Mouse (Mus musculus): ENCODE results near the gene Tcp1. TPM values are rescaled to one million over a fixed set of nuclear protein-coding genes. Genes with fewer than 3 reads are reported as not detected.
"Not testable (repeated sequence)": the region's sequence is repeated elsewhere in the genome, so short reads cannot be mapped to it uniquely, and the experiment has no call there.

Tcp1 gene
- polyA plus RNA-seq, 1 experiment from 2014 or later = 353 TPM

GRCm38 (mm10) chr17:12915881-12916583 lies 531 bp downstream of the Tcp1 start, which contains the start of gene Mrpl18:
Mrpl18 (minus strand) TSS chr17:12916345.
- Histone ChIP-seq H3K36me3 (ENCODE audit: control insufficient read depth, insufficient read depth, low read length) (peaks cover 68% of the 10 kb centered on the region), H3K4me1 (ENCODE audit: control insufficient read depth in 2 of 2, insufficient read depth in 2 of 2, low read length in 2 of 2) (peaks cover 0 to 9% of the 10 kb centered on the region in 2 experiments; a peak in 2 of 4 replicates)
- WGBS = under 1% methylated on average over 56 of the region's 56 CpGs

GRCm38 (mm10) chr17:12916588-12917380 lies 1.3 kb downstream of the Tcp1 start:
- Histone ChIP-seq H3K36me3 (ENCODE audit: control insufficient read depth, insufficient read depth, low read length) (peaks cover 68% of the 10 kb centered on the region), H3K4me2 (ENCODE audit: low read length) (peak overlapping the region; percentile 84), H3K4me1 (ENCODE audit: control insufficient read depth in 2 of 2, insufficient read depth in 2 of 2, low read length in 2 of 2) (peaks cover 0 to 9% of the 10 kb centered on the region in 2 experiments; a peak in 2 of 4 replicates), H3K9me3 (ENCODE audit: control insufficient read depth, low read length) (no peaks in the 10 kb centered on the region), H3K27ac (replicated peaks in 1 of 2; ENCODE audit: control insufficient read depth in 1 of 2, insufficient read depth in 1 of 2, low read depth in 2 of 2, low read length in 2 of 2) (peak overlapping the region; percentile 92 to 94), H3K4me3 (ENCODE audit: control insufficient read depth in 1 of 2, insufficient read depth in 1 of 2, low read depth in 1 of 2, low read length in 2 of 2) (peak overlapping the region; percentile 96 to 97), H3K9ac (ENCODE audit: low read length) (peak overlapping the region; percentile 99), H3K27me3 (ENCODE audit: control insufficient read depth, insufficient read depth, low read length) (no peaks in the 10 kb centered on the region)
- ATAC-seq (ENCODE audit: insufficient number of reproducible peaks, insufficient read depth, low FRiP score, low read depth) = peak; percentile 49
- under 1% methylated on average over 40 of the region's 40 CpGs for WGBS

More at GRCm38 (mm10) chr17:12915881-12916583, 531 bp downstream of the Tcp1 start, which contains the start of gene Mrpl18:
- peak within 1 kb of the TSS; percentile 92 to 94 for H3K27ac ChIP-seq (replicated peaks in 1 of 2; ENCODE audit: control insufficient read depth in 1 of 2, insufficient read depth in 1 of 2, low read depth in 2 of 2, low read length in 2 of 2)
- no peaks in the 10 kb centered on the region for H3K27me3 ChIP-seq (ENCODE audit: control insufficient read depth, insufficient read depth, low read length)
- H3K9me3 ChIP-seq (ENCODE audit: control insufficient read depth, low read length) = no peaks in the 10 kb centered on the region
- ATAC-seq (ENCODE audit: insufficient number of reproducible peaks, insufficient read depth, low FRiP score, low read depth) = peak; percentile 99
- H3K9ac ChIP-seq (ENCODE audit: low read length) = peak within 1 kb of the TSS; percentile 99
- H3K4me2 ChIP-seq (ENCODE audit: low read length) = peak within 1 kb of the TSS; percentile 84
- H3K4me3 ChIP-seq (ENCODE audit: control insufficient read depth in 1 of 2, insufficient read depth in 1 of 2, low read depth in 1 of 2, low read length in 2 of 2) = peak within 1 kb of the TSS; percentile 96 to 97

GRCm38 (mm10) chr17:12921073-12921472 lies 5.6 kb downstream of the Tcp1 start:
- Histone ChIP-seq H3K9me3 (ENCODE audit: control insufficient read depth, low read length) (no peaks in the 10 kb centered on the region), H3K27ac (replicated peaks in 1 of 2; ENCODE audit: control insufficient read depth in 1 of 2, insufficient read depth in 1 of 2, low read depth in 2 of 2, low read length in 2 of 2) (no peak overlapping the region), H3K9ac (ENCODE audit: low read length) (no peak overlapping the region), H3K4me3 (ENCODE audit: control insufficient read depth in 1 of 2, insufficient read depth in 1 of 2, low read depth in 1 of 2, low read length in 2 of 2) (no peak overlapping the region), H3K36me3 (ENCODE audit: control insufficient read depth, insufficient read depth, low read length) (peaks cover 80% of the 10 kb centered on the region), H3K4me2 (ENCODE audit: low read length) (no peak overlapping the region), H3K4me1 (ENCODE audit: control insufficient read depth in 2 of 2, insufficient read depth in 2 of 2, low read length in 2 of 2) (peaks cover 0 to 7% of the 10 kb centered on the region in 2 experiments; a peak in 2 of 4 replicates), H3K27me3 (ENCODE audit: control insufficient read depth, insufficient read depth, low read length) (no peaks in the 10 kb centered on the region)
- 94% methylated on average over 1 of the region's 1 CpGs for WGBS
- ATAC-seq (ENCODE audit: insufficient number of reproducible peaks, insufficient read depth, low FRiP score, low read depth) = no peak

- no peak overlapping the region for H3K9ac ChIP-seq (ENCODE audit: low read length)
- H3K4me1 ChIP-seq (ENCODE audit: control insufficient read depth in 2 of 2, insufficient read depth in 2 of 2, low read length in 2 of 2) = no peaks in the 10 kb centered on the region
- no peak for ATAC-seq (ENCODE audit: insufficient number of reproducible peaks, insufficient read depth, low FRiP score, low read depth)
- H3K36me3 ChIP-seq (ENCODE audit: control insufficient read depth, insufficient read depth, low read length) = peaks cover 68% of the 10 kb centered on the region
- no peak overlapping the region for H3K4me3 ChIP-seq (ENCODE audit: control insufficient read depth in 1 of 2, insufficient read depth in 1 of 2, low read depth in 1 of 2, low read length in 2 of 2)
- 78% methylated on average over 3 of the region's 3 CpGs for WGBS
- no peaks in the 10 kb centered on the region for H3K9me3 ChIP-seq (ENCODE audit: control insufficient read depth, low read length)
- no peak overlapping the region for H3K4me2 ChIP-seq (ENCODE audit: low read length)
- H3K27me3 ChIP-seq (ENCODE audit: control insufficient read depth, insufficient read depth, low read length) = no peaks in the 10 kb centered on the region
- no peak overlapping the region for H3K27ac ChIP-seq (replicated peaks in 1 of 2; ENCODE audit: control insufficient read depth in 1 of 2, insufficient read depth in 1 of 2, low read depth in 2 of 2, low read length in 2 of 2)
Measured at GRCm38 (mm10) chr17:12925001-12925400, 9.5 kb downstream of the Tcp1 start.

GRCm38 (mm10) chr17:12925703-12926180 lies 10.2 kb downstream of the Tcp1 start:
- peaks cover 60% of the 10 kb centered on the region for H3K36me3 ChIP-seq (ENCODE audit: control insufficient read depth, insufficient read depth, low read length)
- no peak for ATAC-seq (ENCODE audit: insufficient number of reproducible peaks, insufficient read depth, low FRiP score, low read depth)
- WGBS = 91% methylated on average over 8 of the region's 8 CpGs

GRCm38 (mm10) chr17:12931576-12931975 lies 16.1 kb downstream of the Tcp1 start:
- H3K4me2 ChIP-seq (ENCODE audit: low read length); H3K36me3 ChIP-seq (ENCODE audit: control insufficient read depth, insufficient read depth, low read length); H3K4me1 ChIP-seq (ENCODE audit: control insufficient read depth in 2 of 2, insufficient read depth in 2 of 2, low read length in 2 of 2); H3K9me3 ChIP-seq (ENCODE audit: control insufficient read depth, low read length); H3K9ac ChIP-seq (ENCODE audit: low read length); ATAC-seq (ENCODE audit: insufficient number of reproducible peaks, insufficient read depth, low FRiP score, low read depth); H3K27me3 ChIP-seq (ENCODE audit: control insufficient read depth, insufficient read depth, low read length); H3K27ac ChIP-seq (replicated peaks in 1 of 2; ENCODE audit: control insufficient read depth in 1 of 2, insufficient read depth in 1 of 2, low read depth in 2 of 2, low read length in 2 of 2); H3K4me3 ChIP-seq (ENCODE audit: control insufficient read depth in 1 of 2, insufficient read depth in 1 of 2, low read depth in 1 of 2, low read length in 2 of 2): not testable (repeated sequence)
- 83% methylated on average over 5 of the region's 5 CpGs for WGBS

More at GRCm38 (mm10) chr17:12925703-12926180, 10.2 kb downstream of the Tcp1 start:
- Histone ChIP-seq H3K9ac (ENCODE audit: low read length) (no peak overlapping the region), H3K4me2 (ENCODE audit: low read length) (no peak overlapping the region), H3K27me3 (ENCODE audit: control insufficient read depth, insufficient read depth, low read length) (no peaks in the 10 kb centered on the region), H3K9me3 (ENCODE audit: control insufficient read depth, low read length) (no peaks in the 10 kb centered on the region), H3K4me3 (ENCODE audit: control insufficient read depth in 1 of 2, insufficient read depth in 1 of 2, low read depth in 1 of 2, low read length in 2 of 2) (no peak overlapping the region), H3K27ac (replicated peaks in 1 of 2; ENCODE audit: control insufficient read depth in 1 of 2, insufficient read depth in 1 of 2, low read depth in 2 of 2, low read length in 2 of 2) (no peak overlapping the region), H3K4me1 (ENCODE audit: control insufficient read depth in 2 of 2, insufficient read depth in 2 of 2, low read length in 2 of 2) (no peaks in the 10 kb centered on the region)

GRCm38 (mm10) chr17:12935719-12936118 lies 20.2 kb downstream of the Tcp1 start:
- H3K36me3 ChIP-seq (ENCODE audit: control insufficient read depth, insufficient read depth, low read length) = no peaks in the 10 kb centered on the region
- no peak overlapping the region for H3K4me2 ChIP-seq (ENCODE audit: low read length)
- H3K9me3 ChIP-seq (ENCODE audit: control insufficient read depth, low read length) = no peaks in the 10 kb centered on the region
- no peak overlapping the region for H3K27ac ChIP-seq (replicated peaks in 1 of 2; ENCODE audit: control insufficient read depth in 1 of 2, insufficient read depth in 1 of 2, low read depth in 2 of 2, low read length in 2 of 2)
- WGBS = 66% methylated on average over 4 of the region's 4 CpGs
- H3K4me3 ChIP-seq (ENCODE audit: control insufficient read depth in 1 of 2, insufficient read depth in 1 of 2, low read depth in 1 of 2, low read length in 2 of 2) = no peak overlapping the region
- H3K27me3 ChIP-seq (ENCODE audit: control insufficient read depth, insufficient read depth, low read length) = no peaks in the 10 kb centered on the region
- ATAC-seq (ENCODE audit: insufficient number of reproducible peaks, insufficient read depth, low FRiP score, low read depth) = no peak
- no peak overlapping the region for H3K9ac ChIP-seq (ENCODE audit: low read length)
- H3K4me1 ChIP-seq (ENCODE audit: control insufficient read depth in 2 of 2, insufficient read depth in 2 of 2, low read length in 2 of 2) = no peaks in the 10 kb centered on the region; a peak in 2 of 4 replicates
